Mouse (Mus musculus): ENCODE results near the gene Pknox1.

Gene Pknox1

GRCm38 (mm10) chr17:31556253-31556652, 8.3 kb upstream of the Pknox1 start:
- no peak for DNase-seq (ENCODE audit: low read depth, low spot score)

GRCm38 (mm10) chr17:31557124-31557880, 7.2 kb upstream of the Pknox1 start:
- DNase-seq (ENCODE audit: low read depth, low spot score), result no peak

- no peak for DNase-seq (ENCODE audit: low read depth, low spot score)
Observed at GRCm38 (mm10) chr17:31557947-31558542, 6.5 kb upstream of the Pknox1 start.

- DNase-seq (ENCODE audit: low read depth, low spot score), result peak; percentile 77
Observed at GRCm38 (mm10) chr17:31559021-31559789, 5.3 kb upstream of the Pknox1 start.

GRCm38 (mm10) chr17:31563632-31564014, 911 bp upstream of the Pknox1 start:
- DNase-seq (ENCODE audit: low read depth, low spot score), result no peak

- no peak for DNase-seq (ENCODE audit: low read depth, low spot score)
Observed at GRCm38 (mm10) chr17:31564858-31565140, 265 bp downstream of the Pknox1 start.

GRCm38 (mm10) chr17:31565141-31566056, 865 bp downstream of the Pknox1 start:
- DNase-seq (ENCODE audit: low read depth, low spot score), result peak; percentile 70

- no peak for DNase-seq (ENCODE audit: low read depth, low spot score)
Observed at GRCm38 (mm10) chr17:31566276-31566675, 1.7 kb downstream of the Pknox1 start.

- no peak for DNase-seq (ENCODE audit: low read depth, low spot score)
Observed at GRCm38 (mm10) chr17:31569756-31570155, 5.2 kb downstream of the Pknox1 start.

GRCm38 (mm10) chr17:31570321-31570925, 5.9 kb downstream of the Pknox1 start:
- peak; percentile 82 for DNase-seq (ENCODE audit: low read depth, low spot score)

GRCm38 (mm10) chr17:31571689-31572088, 7.2 kb downstream of the Pknox1 start:
- no peak for DNase-seq (ENCODE audit: low read depth, low spot score)

- peak; percentile 47 for DNase-seq (ENCODE audit: low read depth, low spot score)
Observed at GRCm38 (mm10) chr17:31574662-31575061, 10.1 kb downstream of the Pknox1 start.

GRCm38 (mm10) chr17:31576394-31577175, 12.1 kb downstream of the Pknox1 start:
- no peak for DNase-seq (ENCODE audit: low read depth, low spot score)

- peak; percentile 88 for DNase-seq (ENCODE audit: low read depth, low spot score)
Observed at GRCm38 (mm10) chr17:31580344-31580743, 15.8 kb downstream of the Pknox1 start.

GRCm38 (mm10) chr17:31583185-31583584, 18.7 kb downstream of the Pknox1 start:
- DNase-seq (ENCODE audit: low read depth, low spot score), result peak; percentile 79

GRCm38 (mm10) chr17:31583781-31584180, 19.2 kb downstream of the Pknox1 start:
- DNase-seq (ENCODE audit: low read depth, low spot score), result no peak

- DNase-seq (ENCODE audit: low read depth, low spot score), result no peak
Observed at GRCm38 (mm10) chr17:31588115-31588514, 23.6 kb downstream of the Pknox1 start.

GRCm38 (mm10) chr17:31588726-31589125, 24.2 kb downstream of the Pknox1 start:
- DNase-seq (ENCODE audit: low read depth, low spot score), result peak; percentile 62

- DNase-seq (ENCODE audit: low read depth, low spot score), result peak; percentile 56
Observed at GRCm38 (mm10) chr17:31590846-31591245, 26.3 kb downstream of the Pknox1 start.

- no peak for DNase-seq (ENCODE audit: low read depth, low spot score)
Observed at GRCm38 (mm10) chr17:31594590-31594989, 30.1 kb downstream of the Pknox1 start.

Measured in ZHBTc4 (cell line).